Mouse (Mus musculus) erythroblast, embryonic 14.5 days (primary cell): ENCODE measurements around the gene Irs3.

Source experiments
- GATA1 ChIP-seq: IDR thresholded peaks from 2 replicates; pipeline ENCODE4 v1.6.1; 2012; ENCODE audit warnings: low read length, inconsistent platforms, mixed read lengths
- TAL1 ChIP-seq: IDR thresholded peaks from 3 replicates; pipeline ENCODE4 v1.6.1; 2012; ENCODE audit warnings: low read length, inconsistent platforms, mixed read lengths

- peak; percentile 87 for TF ChIP-seq GATA1
- peak; percentile 96 for TF ChIP-seq TAL1
These were observed 40.7 kb upstream of the Irs3 start for GRCm38 (mm10) chr5:137686127-137686790.
